Mouse (Mus musculus): ENCODE data around the gene Scgb2b11. TPM values are rescaled to one million over a fixed set of nuclear protein-coding genes. Genes with fewer than 3 reads are reported as not detected.

The Scgb2b11 gene
- polyA plus RNA-seq (2014; fragmentation: Illumina TruSeq; extraction: RNeasy Lipid Tissue Mini Kit (QIAGEN cat#74804)) = not detected

GRCm38 (mm10) chr7:32211045-32211444 lies at the start of gene Scgb2b11:
Gene Scgb2b11, minus strand, starts transcription at chr7:32211145.

GRCm38 (mm10) chr7:32222540-32222939 lies 11.6 kb upstream of the Scgb2b11 start, which contains the start of gene Scgb1b11:
Gene Scgb1b11, plus strand, starts transcription at chr7:32222840.

Other genes starting within 250 kb of the Scgb2b11 start
- gene Scgb1b10, start 110.3 kb downstream of the Scgb2b11 start, polyA plus RNA-seq (2014; fragmentation: Illumina TruSeq; extraction: RNeasy Lipid Tissue Mini Kit (QIAGEN cat#74804)) = not detected
- not detected for gene Scgb1b11, start 11.7 kb upstream of the Scgb2b11 start, polyA plus RNA-seq (2014; fragmentation: Illumina TruSeq; extraction: RNeasy Lipid Tissue Mini Kit (QIAGEN cat#74804))
- not detected for gene Scgb2b12, start 116.1 kb upstream of the Scgb2b11 start, polyA plus RNA-seq (2014; fragmentation: Illumina TruSeq; extraction: RNeasy Lipid Tissue Mini Kit (QIAGEN cat#74804))
- not detected for gene Scgb1b12, start 123.0 kb upstream of the Scgb2b11 start, polyA plus RNA-seq (2014; fragmentation: Illumina TruSeq; extraction: RNeasy Lipid Tissue Mini Kit (QIAGEN cat#74804))
- not detected for gene Scgb1b29, start 230.4 kb upstream of the Scgb2b11 start, polyA plus RNA-seq (2014; fragmentation: Illumina TruSeq; extraction: RNeasy Lipid Tissue Mini Kit (QIAGEN cat#74804))

Measured in ovary, adult 10 weeks (tissue).